ENCODE assay signal across 8 mouse cellular contexts in the genomic region with DNA sequence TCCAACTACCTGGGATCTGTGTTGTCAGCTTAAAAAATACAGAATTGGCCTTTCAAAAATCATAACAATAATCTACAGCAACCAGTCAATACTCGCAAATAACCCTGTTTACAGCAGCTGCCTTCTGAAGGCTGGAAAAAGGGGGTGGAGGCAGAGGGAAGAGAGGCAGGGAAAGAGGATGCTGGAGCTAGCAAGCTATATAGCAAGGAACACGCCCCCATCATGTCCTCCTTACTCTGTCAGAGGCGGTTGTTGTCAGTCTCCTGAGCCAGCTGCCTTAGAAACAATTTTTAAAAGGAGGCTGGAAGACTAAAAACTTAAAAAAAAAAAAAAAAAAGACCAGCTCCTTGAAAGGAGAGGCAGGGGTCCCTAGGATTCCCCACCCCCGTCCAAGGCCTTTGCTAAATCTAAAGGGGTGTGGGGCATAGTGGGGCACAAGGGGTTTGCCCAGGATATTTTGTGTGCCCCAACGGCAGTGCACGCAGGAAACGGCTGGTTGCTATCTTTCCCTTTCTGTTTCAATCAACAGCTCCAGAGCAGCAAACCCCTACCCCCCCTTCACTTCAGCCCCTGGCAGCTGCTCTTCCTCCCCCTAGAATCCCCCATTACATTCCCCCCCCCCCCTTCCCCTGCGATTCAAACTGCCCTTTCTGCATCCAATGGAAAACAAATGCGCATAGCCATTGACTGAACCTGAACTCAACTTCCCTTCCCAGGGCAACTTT. TPM values are rescaled to one million over a fixed set of nuclear protein-coding genes. Genes with fewer than 3 reads are reported as not detected.
A peak's percentile ranks its signal among the peaks of the same experiment; 100 is the strongest.
DNase-seq lines count a peak whose midpoint lies in the region; ATAC-seq and TF ChIP-seq lines count a peak whose summit lies in the region.

No protein-coding gene starts in this region.

- H3K27me3 ChIP-seq in C2C12 (ENCODE audit: control insufficient read depth, insufficient read depth, insufficient read length) = no peaks in the 10 kb centered on the region
- no peaks in the 10 kb centered on the region for H3K27me3 ChIP-seq in forebrain, embryonic 11.5 days (ENCODE audit: control insufficient read depth, insufficient read depth, low read length)
- no peaks in the 10 kb centered on the region for H3K27me3 ChIP-seq in liver, adult 2 months (ENCODE audit: control insufficient read depth, insufficient read depth, low read length)
- no peaks in the 10 kb centered on the region for H3K27me3 ChIP-seq in stomach, embryonic 14.5 days (ENCODE audit: control insufficient read depth, insufficient read depth, low read length)

- H3K4me2 ChIP-seq in forebrain, embryonic 11.5 days (ENCODE audit: low read depth, low read length, severe bottlenecking) = peak overlapping the region; percentile 97
- peak overlapping the region; percentile 97 for H3K4me2 ChIP-seq in stomach, embryonic 14.5 days (replicated peaks; ENCODE audit: low read depth, low read length)

- TF ChIP-seq CTCF in gastrocnemius, adult 2 months (IDR thresholded peaks at IDR 0.05) = no peak
- no peak for TF ChIP-seq CTCF in C2C12 (IDR thresholded peaks at IDR 0.05; ENCODE audit: control insufficient read depth, insufficient read depth, insufficient read length)
- TF ChIP-seq CTCF in liver, adult 2 months (IDR thresholded peaks at IDR 0.05; ENCODE audit: low read depth, low read length) = no peak

- no peak for ATAC-seq in forebrain, embryonic 11.5 days (replicated peaks; ENCODE audit: low FRiP score)
- ATAC-seq in stomach, embryonic 14.5 days (ENCODE audit: insufficient number of reproducible peaks, insufficient read depth, low FRiP score, low read depth) = no peak
- ATAC-seq in erythroid progenitor cell, adult 5-6 weeks (replicated peaks; ENCODE audit: low FRiP score, poor library complexity, severe bottlenecking) = no peak

- no peak for DNase-seq in gastrocnemius, adult 2 months
- no peak for DNase-seq in gastrocnemius, adult 18-20 months (ENCODE audit: low spot score)
- no peak for DNase-seq in forebrain, embryonic 11.5 days (ENCODE audit: low spot score)
- no peak for DNase-seq in liver, adult 2 months (ENCODE audit: extremely low read depth, low read depth, low spot score)
- no peak for DNase-seq in cerebellum, postnatal 4 days (ENCODE audit: low spot score in 2 of 2)

- H3K27ac ChIP-seq in gastrocnemius, adult 2 months = peak overlapping the region; percentile 94; the same call in 1 of the 2 replicates
- peak overlapping the region; percentile 99; the same call in 1 of the 2 replicates for H3K27ac ChIP-seq in forebrain, embryonic 11.5 days (ENCODE audit: low read depth, low read length)
- no peak overlapping the region for H3K27ac ChIP-seq in liver, adult 2 months (replicated peaks; ENCODE audit: insufficient read depth, low read depth, low read length)
- peak overlapping the region; percentile 98; the same call in 1 of the 2 replicates for H3K27ac ChIP-seq in stomach, embryonic 14.5 days (ENCODE audit: low read length)

- no peak overlapping the region for H3ac ChIP-seq in C2C12 (ENCODE audit: control insufficient read depth, insufficient read length, low read depth)

- H3K4me3 ChIP-seq in gastrocnemius, adult 2 months = peak overlapping the region; percentile 77
- H3K4me3 ChIP-seq in C2C12 (ENCODE audit: insufficient read depth, poor library complexity, severe bottlenecking) = peak overlapping the region; percentile 72
- H3K4me3 ChIP-seq in forebrain, embryonic 11.5 days (ENCODE audit: low read depth, low read length) = peak overlapping the region; percentile 90
- H3K4me3 ChIP-seq in liver, adult 2 months (ENCODE audit: insufficient read depth, low read depth, low read length) = no peak overlapping the region
- H3K4me3 ChIP-seq in stomach, embryonic 14.5 days (ENCODE audit: low read depth, low read length) = peak overlapping the region; percentile 99

- no peak for TF ChIP-seq POLR2A in liver, adult 2 months (IDR thresholded peaks at IDR 0.05; ENCODE audit: extremely low read depth, insufficient read depth, low read length)

- H3K9ac ChIP-seq in forebrain, embryonic 11.5 days (ENCODE audit: low read length) = peak overlapping the region; percentile 96
- H3K9ac ChIP-seq in liver, adult 2 months (ENCODE audit: low read depth, low read length) = peak overlapping the region; percentile 24; the same call in 1 of the 2 replicates
- H3K9ac ChIP-seq in stomach, embryonic 14.5 days (replicated peaks; ENCODE audit: low read depth, low read length) = peak overlapping the region; percentile 94

- peaks cover 17% of the 10 kb centered on the region; the same call in 1 of the 2 replicates for H3K4me1 ChIP-seq in forebrain, embryonic 11.5 days (replicated peaks; ENCODE audit: control insufficient read depth, insufficient read depth, low read length)
- peaks cover 20% of the 10 kb centered on the region for H3K4me1 ChIP-seq in liver, adult 2 months (ENCODE audit: control insufficient read depth, insufficient read depth, low read length)
- peaks cover 30% of the 10 kb centered on the region for H3K4me1 ChIP-seq in stomach, embryonic 14.5 days (ENCODE audit: control insufficient read depth, insufficient read depth, low read length)

- 34% methylated on average over 9 of the region's 9 CpGs for WGBS in forebrain, embryonic 11.5 days
- WGBS in liver, adult 2 months = 49% methylated on average over 9 of the region's 9 CpGs
- 24% methylated on average over 9 of the region's 9 CpGs for WGBS in stomach, embryonic 14.5 days

- peaks cover 12% of the 10 kb centered on the region for H3K36me3 ChIP-seq in C2C12 (ENCODE audit: control insufficient read depth, insufficient read depth)
- no peaks in the 10 kb centered on the region; the same call in 1 of the 2 replicates for H3K36me3 ChIP-seq in forebrain, embryonic 11.5 days (ENCODE audit: control insufficient read depth, insufficient read depth, low read length)
- H3K36me3 ChIP-seq in liver, adult 2 months (ENCODE audit: control insufficient read depth, insufficient read depth, low read length) = no peaks in the 10 kb centered on the region
- H3K36me3 ChIP-seq in stomach, embryonic 14.5 days (ENCODE audit: control insufficient read depth, insufficient read depth, low read length) = peaks cover 3% of the 10 kb centered on the region; the same call in 1 of the 2 replicates

- intact Hi-C loops in gastrocnemius, adult 2 months (cut with DNase I) = no loop called here

- H3K79me3 ChIP-seq in C2C12 (ENCODE audit: low read depth) = peaks cover 67% of the 10 kb centered on the region

- no peaks in the 10 kb centered on the region for H3K9me3 ChIP-seq in forebrain, embryonic 11.5 days (ENCODE audit: control insufficient read depth, low read length)
- H3K9me3 ChIP-seq in stomach, embryonic 14.5 days (ENCODE audit: control insufficient read depth, low read depth, low read length) = no peaks in the 10 kb centered on the region

- peaks cover 69% of the 10 kb centered on the region for H3K79me2 ChIP-seq in C2C12 (ENCODE audit: control insufficient read depth, insufficient read depth)
- H3K79me2 ChIP-seq in liver, adult 2 months (ENCODE audit: control insufficient read depth, insufficient read depth, low read length) = peaks cover 38% of the 10 kb centered on the region

TF ChIP-seq in C2C12, 6 proteins besides CTCF, POLR2A, EP300 and RAD21:
- TF ChIP-seq MYOG (IDR thresholded peaks at IDR 0.05; ENCODE audit: control insufficient read depth, extremely low read depth, insufficient read length) (no peak), USF1 (IDR thresholded peaks at IDR 0.05; ENCODE audit: low read depth) (no peak), MAX (IDR thresholded peaks at IDR 0.05) (no peak), CEBPB (IDR thresholded peaks at IDR 0.05; ENCODE audit: low read depth) (no peak), FOSL1 (IDR thresholded peaks at IDR 0.05; ENCODE audit: insufficient read depth, low read length, poor library complexity, severe bottlenecking) (no peak), MYOD1 (IDR thresholded peaks at IDR 0.05; ENCODE audit: control insufficient read depth, insufficient read length, low read depth) (no peak)

RNA-seq across cellular contexts. Expression of a gene that starts 2.2 kb away (rescaled TPM):
- total RNA-seq in gastrocnemius, adult 2 months (2021) = 10 to 100 TPM; 21.5 to 21.7 TPM
- 10 to 100 TPM; 16.4 to 19.5 TPM for total RNA-seq in gastrocnemius, adult 18-20 months (2021)
- polyA plus RNA-seq in C2C12 (2012; fragmentation: generic; extraction: Trizol) = 5.6 TPM
- polyA plus RNA-seq in forebrain, embryonic 11.5 days (2014; fragmentation: Nextera tagmentation; extraction: Ambion mirVana) = 18.2 and 23.2 TPM in 2 replicates
- total RNA-seq in liver, adult 2 months (2014; rRNA removed) = 1.9 and 2.8 TPM in 2 replicates
- 3.9 and 5.3 TPM in 2 replicates for polyA plus RNA-seq in liver, adult 2 months (2012; rRNA removed)
- polyA plus RNA-seq in stomach, embryonic 14.5 days (2014; fragmentation: Nextera tagmentation; extraction: Ambion mirVana) = 12.7 and 15.9 TPM in 2 replicates
- total RNA-seq in erythroid progenitor cell, adult 5-6 weeks (2015; ENCODE audit: low replicate concordance) = 59.5 and 91.4 TPM in 2 replicates
- 18.1 and 23.3 TPM in 2 replicates for total RNA-seq in erythroid progenitor cell, adult 5-6 weeks (2017; ENCODE audit: low replicate concordance)

RNA-seq across cellular contexts. Expression of a gene that starts 41.6 kb away (rescaled TPM):
- total RNA-seq in gastrocnemius, adult 2 months (2021) = 100 to 1,000 TPM; 668 to 937 TPM
- 100 to 1,000 TPM; 671 to 820 TPM for total RNA-seq in gastrocnemius, adult 18-20 months (2021)
- 734 TPM for polyA plus RNA-seq in C2C12 (2012; fragmentation: generic; extraction: Trizol)
- 496 and 546 TPM in 2 replicates for polyA plus RNA-seq in forebrain, embryonic 11.5 days (2014; fragmentation: Nextera tagmentation; extraction: Ambion mirVana)
- 572 and 586 TPM in 2 replicates for total RNA-seq in liver, adult 2 months (2014; rRNA removed)
- 230 and 372 TPM in 2 replicates for polyA plus RNA-seq in liver, adult 2 months (2012; rRNA removed)
- polyA plus RNA-seq in stomach, embryonic 14.5 days (2014; fragmentation: Nextera tagmentation; extraction: Ambion mirVana) = 667 and 745 TPM in 2 replicates
- total RNA-seq in erythroid progenitor cell, adult 5-6 weeks (2015; ENCODE audit: low replicate concordance) = 236 and 252 TPM in 2 replicates
- 17.0 and 145 TPM in 2 replicates for total RNA-seq in erythroid progenitor cell, adult 5-6 weeks (2017; ENCODE audit: low replicate concordance)

Comparison
In these comparisons a context has a peak if more than half of its experiments do, and no peak if none do; other contexts are left out.
1. H3K9ac ChIP-seq: peak in every context shown above with its lines; median percentile 96 in forebrain, embryonic 11.5 days; 94 in stomach, embryonic 14.5 days; 24 in liver, adult 2 months.